In genomic region chr11:61119996-61120583, GRCm38 (mm10) we compare ENCODE assay signal across 11 mouse cellular contexts.
"Had no signal": no experiment of that assay in that cellular context is flagged by ENCODE, and none has a peak within 500 bp of the region (broad histone marks: within the 10 kb centered on the region; RNA-seq: fewer than 3 reads in every experiment).

No protein-coding gene starts in this region.

- DNase-seq: lung, adult 2 months; lung, postnatal 36 days; right cerebral cortex, postnatal 4 days; spleen, adult 18-20 months; thymus, adult 18-20 months; thymus, postnatal 14 days had no signal

- H3K27me3 ChIP-seq: liver, embryonic 15.5 days; midbrain, embryonic 13.5 days had no signal

- H3K36me3 ChIP-seq: limb, embryonic 10.5 days; liver, embryonic 15.5 days; midbrain, embryonic 13.5 days; neural tube, embryonic 12.5 days had no signal

- H3K4me3 ChIP-seq: limb, embryonic 10.5 days; liver, embryonic 15.5 days; midbrain, embryonic 13.5 days; neural tube, embryonic 12.5 days had no signal

- H3K4me2 ChIP-seq: liver, embryonic 11.5 days; liver, embryonic 15.5 days; midbrain, embryonic 13.5 days; neural tube, embryonic 12.5 days had no signal
